Mouse (Mus musculus) activated CD4-positive, CD25-positive, alpha-beta regulatory T cell (primary cell): ENCODE results near the gene Ocel1. TPM values are rescaled to one million over a fixed set of nuclear protein-coding genes. Genes with fewer than 3 reads are reported as not detected.

ENCODE experiments used
- polyA plus RNA-seq, 2 experiments: library from polyadenylated mRNA; unstranded; fragments of 100-300 nt; shearing (Covaris generic); gene quantifications; one replicate each; pipeline ENCODE4 v1.2.1; 2017

Ocel1 gene
- polyA plus RNA-seq: 10 to 100 TPM; 18.3 to 19.4 TPM

GRCm38 (mm10) chr8:71371236-71371848 lies at the start of gene Ocel1:
Gene Ocel1 (plus strand): TSS chr8:71371298.

DNA sequence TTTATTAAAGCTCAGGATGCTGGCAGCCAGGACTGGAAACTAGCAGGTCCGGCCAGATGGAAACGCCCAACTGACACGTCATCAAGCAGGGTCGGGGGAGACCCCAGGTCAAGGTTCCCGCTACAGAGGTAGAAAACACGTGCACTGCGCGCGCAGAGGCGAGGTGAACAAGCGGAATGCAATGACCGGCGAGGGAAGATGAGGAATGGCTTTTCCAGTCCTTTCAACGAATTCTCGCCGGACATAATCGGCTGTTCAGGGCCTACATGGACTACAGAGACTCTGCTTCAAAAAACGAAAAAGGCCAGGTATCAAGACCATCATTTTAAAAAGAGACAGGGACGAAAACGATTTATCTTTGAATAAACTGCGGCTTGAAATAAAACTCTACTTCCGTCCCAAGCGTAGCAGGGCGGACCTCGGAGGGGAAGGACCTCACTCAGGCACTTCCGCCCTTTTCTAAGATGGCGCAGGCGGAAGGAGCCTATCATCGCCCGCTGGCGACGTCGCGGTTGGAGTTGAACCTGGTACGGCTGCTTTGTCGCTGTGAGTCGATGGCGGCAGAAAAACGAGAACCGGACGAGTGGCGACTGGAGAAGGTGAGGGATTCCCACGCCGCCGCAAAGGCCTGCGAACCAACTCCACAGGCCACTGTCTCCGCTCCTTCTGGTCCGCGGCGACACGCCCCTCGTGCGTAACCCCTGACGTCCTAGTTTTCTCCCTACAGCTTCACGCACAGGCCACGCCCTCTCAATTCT lies 4.1 kb upstream of the Ocel1 start, which contains the start of gene Use1:
Gene Use1 (plus strand): TSS at position 78 of the 758 bp plus-strand sequence.

GRCm38 (mm10) chr8:71381421-71381970 lies 10.4 kb downstream of the Ocel1 start, which contains the start of gene Nr2f6:
Gene Nr2f6 (minus strand): TSS chr8:71381960.

DNA sequence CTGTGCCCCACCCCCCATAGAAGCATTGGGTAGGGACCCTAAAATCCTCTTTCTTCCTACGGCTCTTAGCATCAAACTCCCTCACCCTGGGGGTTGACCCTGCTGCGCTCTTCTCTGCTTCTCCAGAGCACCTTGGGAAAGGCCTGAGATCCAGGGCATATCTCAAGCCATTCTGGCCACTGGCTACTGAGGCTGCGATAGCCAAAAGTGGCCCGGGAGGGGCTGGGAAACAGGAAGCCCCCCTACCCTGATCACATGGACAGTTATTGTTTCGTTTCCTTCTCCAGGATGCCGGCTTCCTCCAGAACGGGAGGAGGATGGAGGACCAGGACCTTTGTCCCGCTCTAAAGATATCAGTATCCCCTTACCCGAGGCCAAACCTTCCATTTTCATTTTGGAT lies 24.5 kb downstream of the Ocel1 start, which contains the start of gene Ushbp1:
Gene Ushbp1 (minus strand): TSS at position 174 of the 400 bp plus-strand sequence.

DNA sequence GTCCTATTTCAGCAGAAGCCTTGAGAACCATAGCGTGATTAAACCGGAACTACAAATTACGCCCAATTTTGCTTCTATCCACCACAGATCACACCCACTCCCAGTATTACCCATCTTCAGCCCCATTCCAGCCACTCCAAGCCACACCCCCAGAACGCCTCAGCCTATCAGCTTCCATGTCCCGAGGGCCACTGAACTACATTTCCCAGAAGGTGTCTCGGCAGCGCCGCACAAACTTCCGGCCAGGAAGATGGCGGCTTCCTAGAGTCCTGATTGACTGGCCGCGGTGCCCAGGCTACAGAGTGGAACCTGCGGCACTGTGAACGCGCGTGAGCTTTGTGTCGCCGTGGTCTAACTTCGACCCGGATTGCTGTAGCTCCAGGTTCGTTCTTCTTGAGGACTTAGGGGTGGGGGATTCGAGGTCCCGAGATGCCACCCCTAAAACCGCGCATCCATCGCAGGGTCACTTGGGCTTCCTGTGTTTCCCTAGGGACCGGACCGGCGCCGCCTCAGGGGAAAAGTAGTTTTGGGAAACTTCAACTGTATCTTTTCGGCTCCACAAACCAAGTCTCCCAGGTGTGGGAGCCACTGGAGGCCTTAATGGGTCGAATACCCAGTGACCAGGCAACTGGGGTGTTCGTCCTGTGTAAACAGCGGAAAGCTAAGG lies 25.7 kb downstream of the Ocel1 start, which contains the start of gene Babam1:
Gene Babam1 (plus strand): TSS at position 223 of the 667 bp plus-strand sequence.

GRCm38 (mm10) chr8:71405401-71406098 lies 34.5 kb downstream of the Ocel1 start, which contains the start of gene Ankle1:
Gene Ankle1 (plus strand): TSS chr8:71406010.

Other genes starting within 250 kb of the Ocel1 start
- gene Myo9b, start 98.6 kb upstream of the Ocel1 start, polyA plus RNA-seq: 10 to 100 TPM; 33.9 to 66.3 TPM
- gene Haus8, start 98.4 kb upstream of the Ocel1 start, polyA plus RNA-seq: 10 to 100 TPM; 17.6 to 28.6 TPM
- gene Use1, start 4.5 kb upstream of the Ocel1 start, polyA plus RNA-seq: 100 to 1,000 TPM; 154 to 223 TPM
- gene Nr2f6, start 10.7 kb downstream of the Ocel1 start, polyA plus RNA-seq: 10 to 100 TPM in 1 of 2 experiments, 1 to 10 TPM in 1; 3.7 to 10.3 TPM
- under 1 TPM; 0.12 to 0.38 TPM for gene Ushbp1, start 24.5 kb downstream of the Ocel1 start, polyA plus RNA-seq
- 100 to 1,000 TPM; 107 to 109 TPM for gene Babam1, start 25.6 kb downstream of the Ocel1 start, polyA plus RNA-seq
- 1 to 10 TPM; 1.8 to 3.7 TPM for gene Ankle1, start 34.7 kb downstream of the Ocel1 start, polyA plus RNA-seq
- gene Abhd8, start 92.4 kb downstream of the Ocel1 start, polyA plus RNA-seq: 100 to 1,000 TPM; 107 to 132 TPM
- 100 to 1,000 TPM in 1 of 2 experiments, 10 to 100 TPM in 1; 70.1 to 100 TPM for gene Mrpl34, start 93.7 kb downstream of the Ocel1 start, polyA plus RNA-seq
- 100 to 1,000 TPM; 100 to 120 TPM for gene Dda1, start 97.9 kb downstream of the Ocel1 start, polyA plus RNA-seq
- 10 to 100 TPM in 1 of 2 experiments, 1 to 10 TPM in 1; 8.5 to 17.4 TPM for gene Ano8, start 114.7 kb downstream of the Ocel1 start, polyA plus RNA-seq
- 1 to 10 TPM; 4.2 to 7.7 TPM for gene Gtpbp3, start 116.8 kb downstream of the Ocel1 start, polyA plus RNA-seq
- gene Plvap, start 140.5 kb downstream of the Ocel1 start, polyA plus RNA-seq: under 1 TPM in 1 of 2 experiments, not detected in 1; 0.13 TPM
- gene Ccdc194, start 154.4 kb downstream of the Ocel1 start, polyA plus RNA-seq: under 1 TPM in 1 of 2 experiments, not detected in 1; 0.41 TPM
- 100 to 1,000 TPM; 103 to 118 TPM for gene Bst2, start 166.2 kb downstream of the Ocel1 start, polyA plus RNA-seq
- gene Mvb12a, start 171.6 kb downstream of the Ocel1 start, polyA plus RNA-seq: 100 to 1,000 TPM; 113 to 137 TPM
- gene Tmem221, start 187.6 kb downstream of the Ocel1 start, polyA plus RNA-seq: 1 to 10 TPM; 6.3 to 7.8 TPM
- gene Nxnl1, start 195.3 kb downstream of the Ocel1 start, polyA plus RNA-seq: under 1 TPM; 0.88 to 0.99 TPM
- 1 to 10 TPM; 6.0 to 6.9 TPM for gene Slc27a1, start 197.6 kb downstream of the Ocel1 start, polyA plus RNA-seq
- gene Pgls, start 220.9 kb downstream of the Ocel1 start, polyA plus RNA-seq: 100 to 1,000 TPM; 120 to 124 TPM
- gene Fam129c, start 226.3 kb downstream of the Ocel1 start, polyA plus RNA-seq: 10 to 100 TPM in 1 of 2 experiments, 1 to 10 TPM in 1; 8.8 to 20.0 TPM
- gene Colgalt1, start 239.7 kb downstream of the Ocel1 start, polyA plus RNA-seq: 10 to 100 TPM; 24.8 to 32.1 TPM